Mouse (Mus musculus): Measurements from ENCODE around the gene Wwc2. TPM values are rescaled to one million over a fixed set of nuclear protein-coding genes. Genes with fewer than 3 reads are reported as not detected.
A peak's percentile ranks its signal among the peaks of the same experiment; 100 is the strongest.
"Not testable (repeated sequence)": the region's sequence is repeated elsewhere in the genome, so short reads cannot be mapped to it uniquely, and the experiment has no call there.

Gene Wwc2
- polyA plus RNA-seq, 1 experiment from 2014 or later: 18.0 TPM

GRCm38 (mm10) chr8:47826911-47827310 is 163.8 kb downstream of the Wwc2 start:
- H3K27ac ChIP-seq: no peak overlapping the region
- no peak overlapping the region for H3K9ac ChIP-seq
- peak; percentile 70 for ATAC-seq (replicated peaks; ENCODE audit: low FRiP score)
- peaks cover 8% of the 10 kb centered on the region; the same call in 1 of the 2 replicates for H3K4me1 ChIP-seq
- no peak overlapping the region for H3K4me2 ChIP-seq
- H3K4me3 ChIP-seq (replicated peaks): no peak overlapping the region
- H3K9me3 ChIP-seq (replicated peaks): no peaks in the 10 kb centered on the region
- H3K36me3 ChIP-seq: peaks cover 42% of the 10 kb centered on the region
- 54% methylated on average over 9 of the region's 9 CpGs for WGBS
- no peaks in the 10 kb centered on the region for H3K27me3 ChIP-seq

GRCm38 (mm10) chr8:47825596-47825995 is 165.1 kb downstream of the Wwc2 start:
- Histone ChIP-seq H3K9me3 (replicated peaks) (no peaks in the 10 kb centered on the region), H3K27ac (no peak overlapping the region), H3K27me3 (no peaks in the 10 kb centered on the region), H3K4me1 (peaks cover 8% of the 10 kb centered on the region; the same call in 1 of the 2 replicates), H3K36me3 (peaks cover 31% of the 10 kb centered on the region), H3K9ac (no peak overlapping the region), H3K4me3 (replicated peaks) (no peak overlapping the region), H3K4me2 (no peak overlapping the region)
- 41% methylated on average over 5 of the region's 5 CpGs for WGBS
- ATAC-seq (replicated peaks; ENCODE audit: low FRiP score): no peak

- H3K27ac ChIP-seq: no peak within 1 kb of the TSS
- peaks cover 8% of the 10 kb centered on the region; the same call in 1 of the 2 replicates for H3K4me1 ChIP-seq
- no peak for ATAC-seq (replicated peaks; ENCODE audit: low FRiP score)
- H3K9ac ChIP-seq: no peak within 1 kb of the TSS
- H3K4me3 ChIP-seq (replicated peaks): no peak within 1 kb of the TSS
- H3K9me3 ChIP-seq (replicated peaks): no peaks in the 10 kb centered on the region
- WGBS: 71% methylated on average over 13 of the region's 13 CpGs
- peaks cover 17% of the 10 kb centered on the region; the same call in 1 of the 2 replicates for H3K36me3 ChIP-seq
- H3K27me3 ChIP-seq: no peaks in the 10 kb centered on the region
- H3K4me2 ChIP-seq: no peak within 1 kb of the TSS
These were observed 166.5 kb downstream of the Wwc2 start, which contains the start of gene Cldn22 for GRCm38 (mm10) chr8:47824182-47824581. Gene Cldn22, plus strand, starts transcription at chr8:47824482.

- H3K9ac ChIP-seq: no peak overlapping the region
- no peaks in the 10 kb centered on the region for H3K27me3 ChIP-seq
- H3K36me3 ChIP-seq: peaks cover 13% of the 10 kb centered on the region; the same call in 1 of the 2 replicates
- no peaks in the 10 kb centered on the region for H3K9me3 ChIP-seq (replicated peaks)
- H3K4me1 ChIP-seq: peaks cover 8% of the 10 kb centered on the region; the same call in 1 of the 2 replicates
- H3K27ac ChIP-seq: no peak overlapping the region
- H3K4me3 ChIP-seq (replicated peaks): no peak overlapping the region
- 54% methylated on average over 10 of the region's 10 CpGs for WGBS
- no peak for ATAC-seq (replicated peaks; ENCODE audit: low FRiP score)
- no peak overlapping the region for H3K4me2 ChIP-seq
These were observed 166.9 kb downstream of the Wwc2 start for GRCm38 (mm10) chr8:47823777-47824176.

GRCm38 (mm10) chr8:47822541-47822940 is 168.2 kb downstream of the Wwc2 start:
- 74% methylated on average over 7 of the region's 9 CpGs for WGBS
- H3K4me3 ChIP-seq (replicated peaks); H3K27me3 ChIP-seq; ATAC-seq (replicated peaks; ENCODE audit: low FRiP score); H3K27ac ChIP-seq; H3K4me1 ChIP-seq; H3K9ac ChIP-seq; H3K9me3 ChIP-seq (replicated peaks); H3K36me3 ChIP-seq; H3K4me2 ChIP-seq: not testable (repeated sequence)

- Histone ChIP-seq H3K4me1 (no peaks in the 10 kb centered on the region), H3K9me3 (replicated peaks) (no peaks in the 10 kb centered on the region), H3K4me2 (no peak within 1 kb of the TSS), H3K4me3 (replicated peaks) (no peak within 1 kb of the TSS), H3K36me3 (no peaks in the 10 kb centered on the region), H3K27me3 (no peaks in the 10 kb centered on the region), H3K9ac (no peak within 1 kb of the TSS), H3K27ac (no peak within 1 kb of the TSS)
- no peak for ATAC-seq (replicated peaks; ENCODE audit: low FRiP score)
- WGBS: 79% methylated on average over 6 of the region's 6 CpGs
These were observed 168.9 kb downstream of the Wwc2 start, which contains the start of gene Cldn24 for GRCm38 (mm10) chr8:47821843-47822242. Gene Cldn24, plus strand, starts transcription at chr8:47822143.

- Histone ChIP-seq H3K4me3 (replicated peaks) (no peak overlapping the region), H3K27ac (no peak overlapping the region), H3K9ac (no peak overlapping the region), H3K4me2 (no peak overlapping the region), H3K27me3 (no peaks in the 10 kb centered on the region), H3K36me3 (no peaks in the 10 kb centered on the region), H3K4me1 (no peaks in the 10 kb centered on the region), H3K9me3 (replicated peaks) (no peaks in the 10 kb centered on the region)
- whole genome bisulfite sequencing: 82% methylated on average over 20 of the region's 20 CpGs
- no peak for ATAC-seq (replicated peaks; ENCODE audit: low FRiP score)
These were observed 169.6 kb downstream of the Wwc2 start for GRCm38 (mm10) chr8:47820914-47821772.

- H3K27ac ChIP-seq: no peak overlapping the region
- no peak overlapping the region for H3K9ac ChIP-seq
- H3K9me3 ChIP-seq (replicated peaks): no peaks in the 10 kb centered on the region
- ATAC-seq (replicated peaks; ENCODE audit: low FRiP score): no peak
- no peaks in the 10 kb centered on the region for H3K27me3 ChIP-seq
- 89% methylated on average over 8 of the region's 8 CpGs for WGBS
- no peaks in the 10 kb centered on the region for H3K4me1 ChIP-seq
- no peak overlapping the region for H3K4me2 ChIP-seq
- H3K4me3 ChIP-seq (replicated peaks): no peak overlapping the region
- H3K36me3 ChIP-seq: no peaks in the 10 kb centered on the region
These were observed 171.7 kb downstream of the Wwc2 start for GRCm38 (mm10) chr8:47819034-47819433.

- peak; percentile 66 for ATAC-seq (replicated peaks; ENCODE audit: low FRiP score)
- H3K9me3 ChIP-seq (replicated peaks): no peaks in the 10 kb centered on the region
- H3K27me3 ChIP-seq: no peaks in the 10 kb centered on the region
- H3K4me3 ChIP-seq (replicated peaks): no peak overlapping the region
- peak overlapping the region; percentile 25 for H3K27ac ChIP-seq
- H3K9ac ChIP-seq: no peak overlapping the region
- peaks cover 14% of the 10 kb centered on the region for H3K4me1 ChIP-seq
- WGBS: 72% methylated on average over 12 of the region's 12 CpGs
- no peaks in the 10 kb centered on the region for H3K36me3 ChIP-seq
- H3K4me2 ChIP-seq: no peak overlapping the region
These were observed 179.5 kb downstream of the Wwc2 start for GRCm38 (mm10) chr8:47811221-47811620.

GRCm38 (mm10) chr8:47810666-47811015 is 180.1 kb downstream of the Wwc2 start:
- ATAC-seq (replicated peaks; ENCODE audit: low FRiP score): no peak
- WGBS: 72% methylated on average over 7 of the region's 7 CpGs
- Histone ChIP-seq H3K27ac (peak overlapping the region; percentile 25), H3K27me3 (no peaks in the 10 kb centered on the region), H3K4me1 (peaks cover 14% of the 10 kb centered on the region), H3K4me2 (no peak overlapping the region), H3K4me3 (replicated peaks) (no peak overlapping the region), H3K9me3 (replicated peaks) (no peaks in the 10 kb centered on the region), H3K36me3 (no peaks in the 10 kb centered on the region), H3K9ac (no peak overlapping the region)

- Histone ChIP-seq H3K27ac (peak overlapping the region; percentile 25; the same call in 1 of the 2 replicates), H3K27me3 (no peaks in the 10 kb centered on the region), H3K36me3 (no peaks in the 10 kb centered on the region), H3K4me3 (replicated peaks) (no peak overlapping the region), H3K9ac (no peak overlapping the region), H3K9me3 (replicated peaks) (no peaks in the 10 kb centered on the region), H3K4me1 (peaks cover 14% of the 10 kb centered on the region), H3K4me2 (no peak overlapping the region)
- WGBS: 57% methylated on average over 14 of the region's 14 CpGs
- peak; percentile 67 for ATAC-seq (replicated peaks; ENCODE audit: low FRiP score)
These were observed 180.6 kb downstream of the Wwc2 start for GRCm38 (mm10) chr8:47809970-47810665.

- no peaks in the 10 kb centered on the region for H3K36me3 ChIP-seq
- 85% methylated on average over 1 of the region's 1 CpGs for WGBS
- no peak for ATAC-seq (replicated peaks; ENCODE audit: low FRiP score)
- H3K4me2 ChIP-seq: no peak overlapping the region
- H3K27me3 ChIP-seq: no peaks in the 10 kb centered on the region
- no peak overlapping the region for H3K4me3 ChIP-seq (replicated peaks)
- no peak overlapping the region for H3K9ac ChIP-seq
- H3K27ac ChIP-seq: no peak overlapping the region
- no peaks in the 10 kb centered on the region for H3K9me3 ChIP-seq (replicated peaks)
- peaks cover 10% of the 10 kb centered on the region; the same call in 1 of the 2 replicates for H3K4me1 ChIP-seq
These were observed 186.5 kb downstream of the Wwc2 start for GRCm38 (mm10) chr8:47804262-47804661.
